Mouse (Mus musculus): ENCODE measurements around the gene Ndrg4. TPM values are rescaled to one million over a fixed set of nuclear protein-coding genes. Genes with fewer than 3 reads are reported as not detected.
A peak's percentile ranks its signal among the peaks of the same experiment; 100 is the strongest.

Ndrg4 gene
- total RNA-seq, 1 experiment: 9.4 TPM

- in situ Hi-C loops (cut with MboI; ENCODE audit: low sequenced_read_pairs in 2 of 2, unreplicated experiment in 2 of 2): loop anchor here in 1 of 2 experiments (10.0 kb wide), 1 partner anchor 95 kb away; no protein-coding TSS in a partner anchor
- H3K9me3 ChIP-seq (ENCODE audit: control insufficient read depth, insufficient read depth, low read depth, low read length): no peaks in the 10 kb centered on the region
- no peak overlapping the region for H3K27ac ChIP-seq (ENCODE audit: insufficient read depth, low read depth, low read length, poor library complexity, severe bottlenecking)
- H3K36me3 ChIP-seq (ENCODE audit: control insufficient read depth, insufficient read depth, low read length, poor library complexity, severe bottlenecking): no peaks in the 10 kb centered on the region
- TF ChIP-seq ZNF384 (IDR thresholded peaks at IDR 0.05; ENCODE audit: low read depth, low read length): no peak
- TF ChIP-seq MAFK (IDR thresholded peaks at IDR 0.05; ENCODE audit: insufficient read depth, low read depth, low read length): 0 out of 2 replicates have a peak, but pooled peaks have one; percentile 15
- H3K4me3 ChIP-seq (ENCODE audit: insufficient read depth in 1 of 2, low read depth in 1 of 2, low read length in 2 of 2, poor library complexity in 1 of 2, severe bottlenecking in 1 of 2): no peak overlapping the region
- no peak overlapping the region for H3K9ac ChIP-seq (ENCODE audit: insufficient read depth, low read depth, low read length, poor library complexity, severe bottlenecking)
- peaks cover 8 to 17% of the 10 kb centered on the region in 2 experiments; a peak in 3 of 4 replicates for H3K4me1 ChIP-seq (ENCODE audit: control insufficient read depth in 2 of 2, insufficient read depth in 2 of 2, low read length in 2 of 2, poor library complexity in 1 of 2)
- DNase-seq (ENCODE audit: low read depth, low spot score): no peak
Observed at GRCm38 (mm10) chr8:95700282-95700681, 23.5 kb downstream of the Ndrg4 start.

- TF ChIP-seq ZC3H11A (IDR thresholded peaks at IDR 0.05; ENCODE audit: borderline replicate concordance, low read depth, low read length): no peak
- TF ChIP-seq CHD2 (IDR thresholded peaks at IDR 0.05; ENCODE audit: low read depth, low read length): no peak
- TF ChIP-seq HCFC1 (IDR thresholded peaks at IDR 0.05; ENCODE audit: borderline replicate concordance, insufficient read depth, low read length): no peak
- no peak for TF ChIP-seq ZNF384 (IDR thresholded peaks at IDR 0.05; ENCODE audit: low read depth, low read length)
- no peak for TF ChIP-seq MAFK (IDR thresholded peaks at IDR 0.05; ENCODE audit: insufficient read depth, low read depth, low read length)
- H3K9me3 ChIP-seq (ENCODE audit: control insufficient read depth, insufficient read depth, low read depth, low read length): no peaks in the 10 kb centered on the region
- no peaks in the 10 kb centered on the region for H3K36me3 ChIP-seq (ENCODE audit: control insufficient read depth, insufficient read depth, low read length, poor library complexity, severe bottlenecking)
- H3K9ac ChIP-seq (ENCODE audit: insufficient read depth, low read depth, low read length, poor library complexity, severe bottlenecking): no peak overlapping the region
- no peak overlapping the region for H3K4me3 ChIP-seq (ENCODE audit: insufficient read depth in 1 of 2, low read depth in 1 of 2, low read length in 2 of 2, poor library complexity in 1 of 2, severe bottlenecking in 1 of 2)
- no peak for DNase-seq (ENCODE audit: low read depth, low spot score)
- in situ Hi-C loops (cut with MboI; ENCODE audit: low sequenced_read_pairs in 2 of 2, unreplicated experiment in 2 of 2): loop anchor here in 1 of 2 experiments (10.0 kb wide), 1 partner anchor 97 kb away; no protein-coding TSS in a partner anchor
- peaks cover 6 to 17% of the 10 kb centered on the region in 2 experiments; a peak in 3 of 4 replicates for H3K4me1 ChIP-seq (ENCODE audit: control insufficient read depth in 2 of 2, insufficient read depth in 2 of 2, low read length in 2 of 2, poor library complexity in 1 of 2)
- H3K27ac ChIP-seq (ENCODE audit: insufficient read depth, low read depth, low read length, poor library complexity, severe bottlenecking): no peak overlapping the region
Observed at GRCm38 (mm10) chr8:95701809-95702208, 25.0 kb downstream of the Ndrg4 start.

- TF ChIP-seq HCFC1 (IDR thresholded peaks at IDR 0.05; ENCODE audit: borderline replicate concordance, insufficient read depth, low read length): no peak
- TF ChIP-seq ZC3H11A (IDR thresholded peaks at IDR 0.05; ENCODE audit: borderline replicate concordance, low read depth, low read length): no peak
- TF ChIP-seq ZNF384 (IDR thresholded peaks at IDR 0.05; ENCODE audit: low read depth, low read length): no peak
- TF ChIP-seq MAFK (IDR thresholded peaks at IDR 0.05; ENCODE audit: insufficient read depth, low read depth, low read length): no peak
- no peak for TF ChIP-seq CHD2 (IDR thresholded peaks at IDR 0.05; ENCODE audit: low read depth, low read length)
- Histone ChIP-seq H3K27ac (ENCODE audit: insufficient read depth, low read depth, low read length, poor library complexity, severe bottlenecking) (no peak overlapping the region), H3K9ac (ENCODE audit: insufficient read depth, low read depth, low read length, poor library complexity, severe bottlenecking) (peak overlapping the region; percentile 47), H3K4me3 (ENCODE audit: insufficient read depth in 1 of 2, low read depth in 1 of 2, low read length in 2 of 2, poor library complexity in 1 of 2, severe bottlenecking in 1 of 2) (peak overlapping the region; percentile 64 to 76), H3K9me3 (ENCODE audit: control insufficient read depth, insufficient read depth, low read depth, low read length) (no peaks in the 10 kb centered on the region), H3K36me3 (ENCODE audit: control insufficient read depth, insufficient read depth, low read length, poor library complexity, severe bottlenecking) (no peaks in the 10 kb centered on the region), H3K4me1 (ENCODE audit: control insufficient read depth in 2 of 2, insufficient read depth in 2 of 2, low read length in 2 of 2, poor library complexity in 1 of 2) (peaks cover 5 to 11% of the 10 kb centered on the region in 2 experiments; a peak in 3 of 4 replicates)
- in situ Hi-C loops (cut with MboI; ENCODE audit: low sequenced_read_pairs in 2 of 2, unreplicated experiment in 2 of 2): loop anchor here in 1 of 2 experiments (10.0 kb wide), 1 partner anchor 98 kb away; no protein-coding TSS in a partner anchor
- peak; percentile 84 for DNase-seq (ENCODE audit: low read depth, low spot score)
Observed at GRCm38 (mm10) chr8:95702480-95703446, 26.0 kb downstream of the Ndrg4 start.

GRCm38 (mm10) chr8:95703461-95704260 lies 26.9 kb downstream of the Ndrg4 start:
- no peak overlapping the region; the same call in 1 of the 2 replicates for H3K9ac ChIP-seq (ENCODE audit: insufficient read depth, low read depth, low read length, poor library complexity, severe bottlenecking)
- H3K9me3 ChIP-seq (ENCODE audit: control insufficient read depth, insufficient read depth, low read depth, low read length): no peaks in the 10 kb centered on the region
- H3K4me3 ChIP-seq (ENCODE audit: insufficient read depth in 1 of 2, low read depth in 1 of 2, low read length in 2 of 2, poor library complexity in 1 of 2, severe bottlenecking in 1 of 2): peak overlapping the region; percentile 64 to 76; a peak in 3 of 4 replicates
- in situ Hi-C loops (cut with MboI; ENCODE audit: low sequenced_read_pairs in 2 of 2, unreplicated experiment in 2 of 2): loop anchor here in 1 of 2 experiments (10.0 kb wide), 1 partner anchor 99 kb away; no protein-coding TSS in a partner anchor
- no peak for DNase-seq (ENCODE audit: low read depth, low spot score)
- no peaks in the 10 kb centered on the region for H3K36me3 ChIP-seq (ENCODE audit: control insufficient read depth, insufficient read depth, low read length, poor library complexity, severe bottlenecking)
- H3K4me1 ChIP-seq (ENCODE audit: control insufficient read depth in 2 of 2, insufficient read depth in 2 of 2, low read length in 2 of 2, poor library complexity in 1 of 2): peaks cover 5 to 12% of the 10 kb centered on the region in 2 experiments; a peak in 3 of 4 replicates
- TF ChIP-seq CHD2 (IDR thresholded peaks at IDR 0.05; ENCODE audit: low read depth, low read length): no peak
- TF ChIP-seq HCFC1 (IDR thresholded peaks at IDR 0.05; ENCODE audit: borderline replicate concordance, insufficient read depth, low read length): no peak
- no peak for TF ChIP-seq ZNF384 (IDR thresholded peaks at IDR 0.05; ENCODE audit: low read depth, low read length)
- TF ChIP-seq MAFK (IDR thresholded peaks at IDR 0.05; ENCODE audit: insufficient read depth, low read depth, low read length): no peak
- TF ChIP-seq ZC3H11A (IDR thresholded peaks at IDR 0.05; ENCODE audit: borderline replicate concordance, low read depth, low read length): no peak
- H3K27ac ChIP-seq (ENCODE audit: insufficient read depth, low read depth, low read length, poor library complexity, severe bottlenecking): no peak overlapping the region
